Mouse (Mus musculus) frontal cortex, postnatal 14 days (tissue): ENCODE measurements around the gene Tmem8b.

ENCODE experiments used
- DNase-seq, 2 experiments: peaks; one replicate each; pipeline ENCODE4 v3.0.0; 2022; ENCODE audit warnings: low spot score in 2 of 2

Tmem8b gene

GRCm38 (mm10) chr4:43713652-43714219, 45.0 kb downstream of the Tmem8b start:
- no peak for DNase-seq

- no peak for DNase-seq
Observed at GRCm38 (mm10) chr4:43720491-43721228, 51.9 kb downstream of the Tmem8b start.

GRCm38 (mm10) chr4:43722191-43722590, 53.4 kb downstream of the Tmem8b start:
- no peak for DNase-seq

GRCm38 (mm10) chr4:43724764-43725163, 56.0 kb downstream of the Tmem8b start:
- DNase-seq, result no peak

GRCm38 (mm10) chr4:43726228-43726993, 57.6 kb downstream of the Tmem8b start:
- no peak for DNase-seq

GRCm38 (mm10) chr4:43726995-43727394, 58.2 kb downstream of the Tmem8b start, which contains the start of gene Hrct1:
Hrct1 (plus strand) TSS chr4:43727188.
- no peak for DNase-seq

- no peak for DNase-seq
Observed at GRCm38 (mm10) chr4:43727718-43728575, 59.2 kb downstream of the Tmem8b start.

- no peak for DNase-seq
Observed at GRCm38 (mm10) chr4:43728576-43728954, 59.8 kb downstream of the Tmem8b start.

GRCm38 (mm10) chr4:43729126-43729525, 60.4 kb downstream of the Tmem8b start:
- no peak for DNase-seq

- DNase-seq, result no peak
Observed at GRCm38 (mm10) chr4:43729794-43730550, 61.2 kb downstream of the Tmem8b start, which contains the start of gene Spaar. Spaar (plus strand) TSS chr4:43730034.

- DNase-seq, result no peak
Observed at GRCm38 (mm10) chr4:43730750-43731297, 62.1 kb downstream of the Tmem8b start.

- no peak for DNase-seq
Observed at GRCm38 (mm10) chr4:43732171-43732570, 63.4 kb downstream of the Tmem8b start.

- DNase-seq, result no peak
Observed at GRCm38 (mm10) chr4:43733186-43733585, 64.4 kb downstream of the Tmem8b start.

- no peak for DNase-seq
Observed at GRCm38 (mm10) chr4:43737144-43737543, 68.4 kb downstream of the Tmem8b start.

GRCm38 (mm10) chr4:43738989-43739674, 70.4 kb downstream of the Tmem8b start:
- DNase-seq, result no peak

- DNase-seq, result no peak
Observed at GRCm38 (mm10) chr4:43741526-43741925, 72.8 kb downstream of the Tmem8b start.
